Mouse (Mus musculus) erythroblast, embryonic 14.5 days (primary cell): ENCODE measurements around the gene Ubqln1.

Experiments used
- GATA1 ChIP-seq: IDR thresholded peaks from 2 replicates; pipeline ENCODE4 v1.6.1; 2012; ENCODE audit warnings: low read length, inconsistent platforms, mixed read lengths
- TAL1 ChIP-seq: IDR thresholded peaks from 3 replicates; pipeline ENCODE4 v1.6.1; 2012; ENCODE audit warnings: low read length, inconsistent platforms, mixed read lengths

- no peak for TF ChIP-seq GATA1
- TF ChIP-seq TAL1: no peak
These were observed 29.2 kb downstream of the Ubqln1 start for GRCm38 (mm10) chr13:58186281-58186680.
